Mouse (Mus musculus) ovary, postnatal 14 days (tissue): Measurements from ENCODE around the gene Celf2.
"Not testable (repeated sequence)": the region's sequence is repeated elsewhere in the genome, so short reads cannot be mapped to it uniquely, and the experiment has no call there.

Experiments
- DNase-seq: peaks from one replicate; pipeline ENCODE4 v3.0.0; 2022; ENCODE audit warnings: low spot score

Gene Celf2

DNA sequence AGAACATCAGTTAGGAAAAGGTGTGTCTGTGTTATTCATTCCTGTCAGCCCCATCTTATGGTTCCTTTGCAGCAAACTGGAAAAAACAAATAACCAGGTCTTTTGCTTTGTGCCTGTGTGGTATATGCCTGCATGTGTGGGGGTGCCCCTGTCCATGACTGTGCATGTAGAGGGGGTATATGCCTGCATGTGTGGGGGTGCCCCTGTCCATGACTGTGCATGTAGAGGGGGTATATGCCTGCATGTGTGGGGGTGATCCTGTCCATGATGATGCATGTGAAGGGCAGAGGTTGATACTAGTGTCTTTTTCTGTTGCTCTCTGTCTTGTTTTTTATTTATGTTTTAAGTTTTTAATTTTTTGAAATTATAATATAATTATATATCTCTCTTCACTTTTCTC, 246.7 kb downstream of the Celf2 start:
- DNase-seq, result not testable (repeated sequence)

DNA sequence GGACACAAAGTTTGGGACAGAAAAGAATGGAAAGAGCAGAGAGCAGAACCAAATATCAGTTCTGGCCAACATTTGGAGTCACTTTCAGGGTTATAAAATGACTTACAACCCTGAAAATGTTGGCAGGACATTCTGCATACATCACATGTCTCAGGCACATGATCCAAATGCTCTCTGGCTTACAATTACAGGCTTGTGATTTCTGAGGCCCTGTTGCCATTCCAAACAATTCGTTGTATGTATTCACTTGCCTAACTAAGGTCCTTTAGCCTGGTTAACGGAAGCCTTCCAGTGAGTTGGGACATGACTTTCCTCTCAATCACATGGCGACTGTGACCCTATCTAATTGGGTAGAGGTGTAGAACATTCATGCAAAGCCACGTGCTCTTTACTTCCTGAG, 249.2 kb downstream of the Celf2 start:
- DNase-seq, result no peak

GRCm38 (mm10) chr2:7259616-7260015, 249.7 kb downstream of the Celf2 start:
- no peak for DNase-seq

DNA sequence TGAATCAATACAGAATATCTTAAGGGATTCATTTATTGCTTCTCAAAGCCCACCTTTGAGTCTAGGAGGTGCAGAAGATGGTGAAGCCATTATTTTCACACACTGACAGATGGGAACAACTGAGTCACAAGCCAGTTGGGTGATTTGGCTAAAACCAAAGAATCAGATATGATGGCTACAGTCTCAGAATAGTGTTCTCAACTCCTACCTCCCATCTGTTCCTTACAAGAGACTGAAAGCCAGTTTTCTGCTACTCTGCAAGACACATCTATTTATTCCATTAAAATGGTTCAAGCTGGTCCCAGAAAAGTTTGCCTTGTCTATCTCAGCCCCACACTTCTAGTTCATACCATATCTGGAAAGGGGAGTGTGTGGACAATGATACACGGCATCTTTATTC, 253.3 kb downstream of the Celf2 start:
- DNase-seq, result no peak

GRCm38 (mm10) chr2:7255386-7255785, 254.0 kb downstream of the Celf2 start:
- no peak for DNase-seq

DNA sequence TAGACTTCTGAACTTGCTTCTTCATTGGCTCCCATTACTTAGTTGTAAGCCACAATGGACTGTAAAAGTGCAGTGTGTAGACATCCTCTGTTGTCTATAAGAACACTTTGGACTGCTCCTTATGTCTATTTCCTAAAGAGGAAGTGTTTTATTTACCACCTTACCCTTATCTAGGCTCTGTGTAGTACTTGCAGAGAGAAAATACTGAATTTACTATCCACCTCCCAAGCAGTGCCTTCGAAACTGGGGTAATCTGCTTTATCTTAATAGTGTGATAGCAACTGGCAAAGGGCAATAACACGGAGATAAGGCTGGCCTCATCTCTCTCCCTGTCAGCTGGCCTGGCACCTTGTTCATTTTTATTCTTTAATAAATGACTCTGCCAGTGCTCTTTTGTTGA, 259.0 kb downstream of the Celf2 start:
- DNase-seq, result no peak

DNA sequence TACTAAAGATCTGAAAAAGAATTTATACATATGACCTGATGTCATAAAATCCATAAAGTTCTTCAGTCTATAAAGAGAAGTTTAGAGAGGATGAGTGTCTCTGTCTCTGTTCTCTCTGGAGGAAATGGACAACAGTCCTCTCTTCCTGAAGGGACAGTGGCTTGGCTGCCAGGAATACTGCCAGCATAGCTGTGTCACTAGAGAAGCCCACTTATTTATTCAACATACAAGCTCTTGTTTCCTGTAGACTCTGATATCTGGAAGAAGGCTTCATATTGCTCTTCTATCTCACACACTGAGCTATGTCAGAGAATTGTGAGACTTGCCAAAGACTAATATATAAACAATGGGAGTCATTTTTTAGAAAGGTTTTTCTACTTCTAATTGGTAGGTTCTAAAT, 260.4 kb downstream of the Celf2 start:
- DNase-seq, result no peak

GRCm38 (mm10) chr2:7245958-7246774, 263.2 kb downstream of the Celf2 start:
- DNase-seq, result peak; percentile 42

GRCm38 (mm10) chr2:7242139-7242538, 267.2 kb downstream of the Celf2 start:
- DNase-seq, result no peak

DNA sequence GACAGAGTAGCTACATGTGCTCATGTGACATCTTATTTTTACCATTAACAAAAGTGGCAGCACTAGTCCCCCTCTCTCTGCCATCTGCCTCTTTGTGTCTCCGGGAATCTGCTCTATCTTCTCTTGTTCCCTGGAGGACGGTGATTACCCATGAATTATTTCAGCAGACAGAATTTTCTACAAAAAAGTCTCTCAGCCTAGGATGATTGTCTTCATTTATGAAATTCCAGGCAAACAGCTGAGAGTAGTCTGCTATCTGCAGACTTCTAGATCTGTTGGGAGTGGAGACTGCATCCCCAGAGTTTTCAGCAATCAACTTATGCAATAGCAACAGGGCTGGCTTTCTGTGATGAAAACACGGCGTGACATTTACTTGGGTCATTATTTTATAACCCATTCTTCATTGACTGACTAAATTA, 267.8 kb downstream of the Celf2 start:
- no peak for DNase-seq

GRCm38 (mm10) chr2:7237283-7237682, 272.1 kb downstream of the Celf2 start:
- DNase-seq, result no peak

DNA sequence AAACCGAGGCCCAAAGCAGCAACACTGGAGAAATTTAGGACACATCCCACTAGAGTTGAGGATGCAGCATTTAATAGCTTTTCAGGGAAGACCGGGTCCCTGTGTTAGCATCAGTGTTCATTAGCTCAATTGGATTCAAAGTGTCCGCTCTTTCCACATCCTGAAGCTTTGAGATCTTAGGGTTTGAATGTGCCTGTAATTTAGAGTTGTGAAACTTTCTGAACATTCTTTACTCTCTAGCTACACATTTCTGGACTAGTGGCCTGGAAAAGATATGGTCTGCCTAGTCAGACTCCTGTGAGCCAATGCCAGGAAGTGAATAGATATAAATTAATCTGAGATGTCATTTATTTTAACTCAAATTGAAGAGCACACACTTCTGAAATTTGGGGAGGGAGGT, 272.9 kb downstream of the Celf2 start:
- DNase-seq, result no peak

GRCm38 (mm10) chr2:7235059-7235741, 274.2 kb downstream of the Celf2 start:
- DNase-seq, result no peak

DNA sequence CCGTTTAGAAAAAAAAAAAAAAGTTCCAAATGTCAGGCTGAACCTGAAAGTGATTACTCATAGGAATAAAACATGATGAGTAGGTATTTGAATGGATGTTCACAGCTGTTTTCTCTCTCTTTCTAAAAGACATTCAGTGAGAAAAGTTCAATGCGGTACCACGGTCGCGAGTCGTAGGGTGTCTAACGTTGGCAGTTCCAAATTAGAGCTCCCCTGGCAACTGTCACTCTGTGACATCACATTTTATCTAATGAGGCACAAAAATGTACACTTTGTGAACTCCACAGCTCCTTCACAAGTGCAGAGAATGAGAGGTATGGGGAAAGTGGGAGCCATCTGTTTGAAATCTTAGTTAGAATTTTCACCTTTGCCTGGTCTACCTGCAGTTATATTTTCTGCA, 274.8 kb downstream of the Celf2 start:
- DNase-seq, result no peak

DNA sequence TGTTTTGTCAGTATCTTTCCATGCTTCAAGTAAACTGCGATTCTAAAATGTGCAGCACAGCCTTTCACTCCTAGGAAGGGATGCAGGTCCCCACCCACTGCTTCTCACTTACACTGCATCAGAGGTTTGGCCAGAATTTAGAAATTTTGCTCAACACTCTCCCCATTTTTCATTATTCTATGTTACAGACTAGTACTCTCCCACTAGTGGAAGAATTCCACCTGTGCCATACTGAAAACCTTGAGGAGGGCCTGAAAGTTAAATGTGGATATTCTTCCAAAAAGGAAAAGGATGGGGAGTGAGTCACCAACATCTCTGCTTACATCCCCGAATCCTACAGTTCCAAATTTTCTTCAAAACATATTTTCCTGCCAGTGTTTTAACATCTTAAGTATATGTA, 276.0 kb downstream of the Celf2 start:
- DNase-seq, result no peak

GRCm38 (mm10) chr2:7226785-7227184, 282.6 kb downstream of the Celf2 start:
- DNase-seq, result no peak

DNA sequence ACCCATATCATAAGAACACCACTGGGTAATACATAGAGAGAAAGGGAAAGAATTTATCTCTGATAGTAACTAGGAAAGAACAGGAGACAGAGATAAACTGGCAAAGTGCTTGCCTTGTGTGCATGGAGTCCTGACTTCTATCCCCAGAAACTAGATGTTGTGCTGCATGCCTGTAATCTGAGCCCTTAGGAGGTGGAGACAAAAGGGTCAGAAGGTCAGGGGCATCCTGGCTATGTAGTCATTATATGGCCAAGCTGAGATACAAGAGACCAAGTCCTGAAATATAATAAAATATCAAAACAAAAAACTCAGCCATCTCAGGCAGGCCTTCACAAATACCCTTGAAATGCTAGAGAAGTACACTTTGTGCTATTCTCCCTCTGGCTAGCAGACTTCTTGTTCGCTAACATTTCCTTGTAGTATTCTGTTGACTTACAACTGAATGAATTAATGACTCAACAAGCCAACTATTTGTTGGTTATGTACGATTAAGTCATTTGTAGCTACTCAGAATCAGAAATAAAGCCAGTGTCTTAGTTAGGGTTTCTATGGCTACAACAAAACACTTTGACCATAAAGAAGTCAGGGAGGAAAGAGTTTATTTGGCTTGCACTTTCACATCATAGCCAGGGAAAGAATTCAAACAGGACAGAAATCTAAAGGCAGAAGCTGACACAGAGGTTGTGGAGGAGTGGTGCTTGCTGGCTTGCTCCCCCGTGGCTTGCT, 284.9 kb downstream of the Celf2 start:
- no peak for DNase-seq

DNA sequence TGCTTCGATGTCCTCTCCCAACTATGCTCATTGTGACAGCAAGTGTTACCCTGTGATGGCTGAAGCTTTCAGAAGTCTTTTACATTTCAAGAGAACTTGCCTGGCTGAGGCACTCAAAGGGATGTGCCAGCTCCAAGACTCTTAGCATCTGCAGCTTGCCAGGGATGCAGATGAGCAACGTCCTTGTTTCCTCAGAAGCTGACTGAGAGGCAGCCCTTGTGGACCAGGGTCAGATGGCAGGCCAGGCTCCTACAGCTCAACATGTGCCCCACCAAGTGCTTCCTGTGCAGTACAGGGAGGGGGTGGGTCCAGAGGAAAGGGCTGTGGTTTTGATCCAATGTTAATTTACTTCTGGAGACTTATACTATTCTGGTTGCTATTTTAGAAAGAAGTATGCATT, 285.8 kb downstream of the Celf2 start:
- DNase-seq, result no peak

DNA sequence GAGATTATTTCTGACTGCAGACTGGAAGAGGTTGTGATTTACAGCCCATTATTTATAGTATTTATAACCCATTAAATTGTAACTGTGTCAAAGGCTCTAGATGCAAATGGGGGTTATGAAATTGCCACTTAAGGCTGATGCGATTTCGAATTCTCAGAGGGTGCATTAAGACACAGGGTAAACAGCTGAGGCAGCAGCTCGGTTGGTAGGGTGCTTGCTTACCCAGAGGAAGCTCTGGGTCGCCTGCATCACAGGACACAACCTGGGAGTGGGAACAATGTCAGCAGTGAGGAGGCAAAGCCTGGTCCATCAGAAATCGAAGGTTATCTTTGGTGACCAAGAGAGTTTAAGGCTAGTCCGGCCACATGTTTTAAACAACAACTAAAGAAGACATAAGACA, 286.5 kb downstream of the Celf2 start:
- no peak for DNase-seq

GRCm38 (mm10) chr2:7221856-7222255, 287.5 kb downstream of the Celf2 start:
- DNase-seq, result no peak

GRCm38 (mm10) chr2:7218101-7218500, 291.3 kb downstream of the Celf2 start:
- DNase-seq, result no peak

GRCm38 (mm10) chr2:7207691-7208504, 301.5 kb downstream of the Celf2 start:
- DNase-seq, result no peak
